Mouse (Mus musculus) MEL (cell line): ENCODE results near the gene Parp9.
"Not testable (repeated sequence)": the region's sequence is repeated elsewhere in the genome, so short reads cannot be mapped to it uniquely, and the experiment has no call there.

Experiments
- CTCF ChIP-seq, 3 experiments: IDR thresholded peaks in 2 of 3; conservative IDR thresholded peaks in 1 of 3; 2 replicates each; pipeline ENCODE4 v1.5.1; 2011 to 2012; ENCODE audit warnings: low read length in 3 of 3, low read depth in 2 of 3, mild to moderate bottlenecking in 2 of 3, improper control_type of control experiment in 1 of 3, inconsistent platforms in 1 of 3, mixed read lengths in 1 of 3, moderate library complexity in 1 of 3; ENCODE audit not compliant: control insufficient read depth in 1 of 3, insufficient read depth in 1 of 3, poor library complexity in 1 of 3, severe bottlenecking in 1 of 3
- GATA1 ChIP-seq: IDR thresholded peaks from 2 replicates; pipeline ENCODE4 v1.6.1; 2011; ENCODE audit warnings: low read depth, low read length, improper control_type of control experiment
- JUND ChIP-seq: IDR thresholded peaks from 2 replicates; pipeline ENCODE4 v1.6.1; 2011; ENCODE audit warnings: low read depth, mild to moderate bottlenecking, improper control_type of control experiment, low read length
- RAD21 ChIP-seq: IDR thresholded peaks from 2 replicates; pipeline ENCODE4 v1.6.1; 2011; ENCODE audit warnings: mild to moderate bottlenecking, low read depth, low read length, improper control_type of control experiment
- UBTF ChIP-seq: IDR thresholded peaks from 2 replicates; pipeline ENCODE4 v1.6.1; 2012; ENCODE audit warnings: low read depth, mild to moderate bottlenecking, inconsistent platforms, low read length, improper control_type of control experiment, moderate library complexity, borderline replicate concordance; ENCODE audit not compliant: insufficient read depth
- USF2 ChIP-seq, 2 experiments: IDR thresholded peaks; 2 replicates each; pipeline ENCODE4 v1.6.1; 2011 to 2012; ENCODE audit warnings: improper control_type of control experiment in 2 of 2, low read length in 2 of 2, borderline replicate concordance in 1 of 2, inconsistent platforms in 1 of 2, low read depth in 1 of 2, mild to moderate bottlenecking in 1 of 2; ENCODE audit not compliant: insufficient read depth in 1 of 2

DNA sequence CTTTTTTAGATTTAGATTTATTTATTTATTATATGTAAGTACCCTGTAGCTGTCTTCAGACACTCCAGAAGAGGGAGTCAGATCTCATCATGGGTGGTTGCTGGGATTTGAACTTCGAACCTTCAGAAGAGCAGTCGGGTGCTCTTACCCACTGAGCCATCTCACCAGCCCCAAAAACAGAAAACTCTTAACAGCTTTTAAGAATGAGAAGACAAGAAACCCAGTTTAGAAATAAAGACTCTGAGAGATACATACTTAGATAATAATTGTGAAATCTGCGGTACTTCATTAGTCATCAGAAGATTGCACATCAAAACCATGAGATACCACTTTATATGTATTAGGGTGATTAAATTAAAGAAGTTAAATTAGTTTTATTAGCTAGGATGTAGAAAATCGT, 60.6 kb downstream of the Parp9 start:
- not testable (repeated sequence) for TF ChIP-seq UBTF; USF2 (IDR thresholded peaks at IDR 0.05; ENCODE audit: borderline replicate concordance in 1 of 2, insufficient read depth in 1 of 2, low read depth in 1 of 2, low read length in 2 of 2); JUND; GATA1; CTCF (IDR thresholded peaks at IDR 0.05 in 2 of 3, conservative IDR thresholded peaks at IDR 0.05 in 1 of 3; ENCODE audit: control insufficient read depth in 1 of 3, insufficient read depth in 1 of 3, low read depth in 2 of 3, low read length in 3 of 3, poor library complexity in 1 of 3, severe bottlenecking in 1 of 3); RAD21
